Mouse (Mus musculus) midbrain, postnatal 0 days (tissue): Measurements from ENCODE around the gene Ly6g5b. TPM values are rescaled to one million over a fixed set of nuclear protein-coding genes. Genes with fewer than 3 reads are reported as not detected.

Experiments
- ATAC-seq: fragments of 200-750 bp; cut with Nextera tagmentation; 2 replicates; pipeline ENCODE4 v1.8.0; 2017; ENCODE audit warnings: moderate number of reproducible peaks, mild to moderate bottlenecking, moderate TSS enrichment, moderate library complexity; ENCODE audit not compliant: low FRiP score
- DNase-seq: peaks from one replicate; pipeline ENCODE4 v3.0.0-alpha.2; 2015; ENCODE audit warnings: low spot score
- H3K27ac ChIP-seq: fragments of 300-500 bp; sonication (generic); 2 replicates; pipeline ENCODE4 v1.5.1; 2014; ENCODE audit warnings: low read depth, mild to moderate bottlenecking, low read length, mixed read lengths
- H3K27me3 ChIP-seq: fragments of 300-500 bp; sonication (generic); 2 replicates; pipeline ENCODE4 v1.6.1; 2014; ENCODE audit warnings: low read length, control low read depth, mixed read lengths; ENCODE audit not compliant: insufficient read depth
- H3K36me3 ChIP-seq: fragments of 300-500 bp; sonication (generic); 2 replicates; pipeline ENCODE4 v1.6.1; 2014; ENCODE audit warnings: low read length, control low read depth, mixed read lengths; ENCODE audit not compliant: insufficient read depth
- H3K4me1 ChIP-seq: fragments of 300-500 bp; sonication (generic); 2 replicates; pipeline ENCODE4 v1.6.1; 2014; ENCODE audit warnings: mild to moderate bottlenecking, control low read depth, antibody characterized with exemption, low read length, mixed read lengths; ENCODE audit not compliant: insufficient read depth
- H3K4me2 ChIP-seq: fragments of 300-500 bp; sonication (generic); 2 replicates; pipeline ENCODE4 v1.6.1; 2014; ENCODE audit warnings: low read depth, mild to moderate bottlenecking, low read length, mixed read lengths; ENCODE audit not compliant: poor library complexity, severe bottlenecking
- H3K4me3 ChIP-seq: fragments of 300-500 bp; sonication (generic); 2 replicates; pipeline ENCODE4 v1.5.1; 2014; ENCODE audit warnings: low read depth, mild to moderate bottlenecking, low read length, moderate library complexity
- H3K9ac ChIP-seq: fragments of 300-500 bp; sonication (generic); replicated peaks from 2 replicates; pipeline ENCODE4 v1.6.1; 2014; ENCODE audit warnings: mild to moderate bottlenecking, low read length, moderate library complexity, mixed read lengths; ENCODE audit not compliant: poor library complexity, severe bottlenecking
- H3K9me3 ChIP-seq: fragments of 300-500 bp; sonication (generic); 2 replicates; pipeline ENCODE4 v1.6.1; 2016; ENCODE audit warnings: low read length, control low read depth
- CTCF ChIP-seq: IDR thresholded peaks from 2 replicates; pipeline ENCODE4 v1.5.1; 2016; ENCODE audit warnings: antibody characterized with exemption, mild to moderate bottlenecking
- WGBS: fragments of 180-500 bp; shearing (Covaris S2); extraction: QIAGEN DNeasy Blood & Tissue Kit; methylation state at CpG from one replicate; pipeline ENCODE4 v1.1.7; 2014; 5-methylcytosine and 5-hydroxymethylcytosine counted together
- polyA plus RNA-seq: library from polyadenylated mRNA; unstranded; fragments of >200 nt; fragmentation: Nextera tagmentation; extraction: Ambion mirVana; gene quantifications from 2 replicates; pipeline ENCODE4 v1.2.1, GENCODE M21; 2015
- total RNA-seq: library from RNA; depleted of rRNA; stranded (reverse); fragments of >200 nt; gene quantifications from 2 replicates; pipeline ENCODE4 v1.2.3, GENCODE M21; 2014

Ly6g5b gene
- total and polyA plus RNA-seq, 2 experiments from 2014 or later: 0.99 to 1.8 TPM

DNA sequence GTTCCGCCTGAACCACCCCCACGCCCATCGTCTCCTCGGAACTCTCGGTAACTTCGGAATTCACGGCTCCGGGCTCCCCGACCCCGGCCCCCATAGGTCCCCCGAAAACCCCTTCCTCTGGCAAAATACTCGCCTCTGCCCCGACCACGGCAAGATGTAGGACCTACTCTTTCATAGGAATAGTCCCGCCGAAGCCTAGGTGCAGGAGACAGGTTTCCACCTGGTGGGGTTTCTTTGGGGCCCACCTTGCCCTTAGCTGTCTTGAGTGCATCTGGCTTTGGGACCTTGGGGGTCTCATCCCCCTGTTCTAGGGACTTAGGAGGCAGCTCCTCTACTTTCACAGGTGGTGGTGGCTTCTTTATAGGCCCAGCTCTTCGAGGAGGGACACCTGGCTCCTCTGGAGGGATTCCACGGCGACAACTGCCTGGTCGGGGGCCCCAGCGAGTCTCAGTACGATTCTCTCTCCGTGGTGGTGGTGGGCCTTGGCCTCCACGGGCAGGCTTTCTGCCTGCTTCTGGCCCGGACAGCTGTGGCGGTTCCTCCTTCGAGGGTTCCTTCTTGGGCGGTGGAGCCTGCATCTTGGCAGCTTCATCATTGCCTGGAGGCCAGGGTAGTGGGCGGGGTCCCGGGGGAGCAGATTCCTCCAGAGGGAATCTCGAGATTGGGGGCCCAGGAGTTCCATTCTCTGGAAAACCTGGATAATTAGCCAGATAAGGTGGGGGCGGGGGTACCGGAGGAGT is 41.4 kb upstream of the Ly6g5b start:
- no peak overlapping the region for H3K4me3 ChIP-seq
- H3K36me3 ChIP-seq: peaks cover 97% of the 10 kb centered on the region
- H3K9me3 ChIP-seq: no peaks in the 10 kb centered on the region
- no peak overlapping the region for H3K27ac ChIP-seq
- no peak overlapping the region for H3K9ac ChIP-seq
- H3K4me2 ChIP-seq: no peak overlapping the region
- ATAC-seq (no peak), DNase-seq (no peak)
- TF ChIP-seq CTCF: no peak
- H3K27me3 ChIP-seq: no peaks in the 10 kb centered on the region
- no peaks in the 10 kb centered on the region for H3K4me1 ChIP-seq
- 91% methylated on average over 33 of the region's 33 CpGs for WGBS

DNA sequence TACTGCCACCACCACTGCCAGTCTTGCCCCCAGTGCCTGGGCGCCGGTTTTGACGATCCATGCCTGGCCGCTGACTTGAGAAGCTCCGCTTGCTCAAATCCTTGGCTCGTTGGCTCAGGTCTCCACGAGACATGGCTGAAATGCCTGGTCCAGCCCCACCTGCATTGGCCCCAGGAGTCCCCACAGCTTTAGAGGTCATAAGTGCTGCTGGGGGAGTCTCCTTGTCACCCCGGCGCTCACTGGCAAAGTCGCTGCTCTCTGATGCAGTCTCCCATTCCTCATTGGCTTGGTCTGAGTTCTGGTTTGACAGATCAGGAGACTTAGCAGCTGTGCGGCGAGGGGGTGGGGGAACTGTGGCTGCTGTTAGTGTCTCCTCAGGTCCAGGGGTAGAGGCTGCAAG is 40.2 kb upstream of the Ly6g5b start:
- 93% methylated on average over 12 of the region's 12 CpGs for WGBS
- Histone ChIP-seq H3K4me2 (no peak overlapping the region), H3K4me1 (no peaks in the 10 kb centered on the region), H3K4me3 (no peak overlapping the region), H3K9me3 (no peaks in the 10 kb centered on the region), H3K27me3 (no peaks in the 10 kb centered on the region), H3K36me3 (peaks cover 93% of the 10 kb centered on the region), H3K9ac (no peak overlapping the region), H3K27ac (no peak overlapping the region)
- ATAC-seq: no peak
- no peak for DNase-seq
- TF ChIP-seq CTCF: no peak

DNA sequence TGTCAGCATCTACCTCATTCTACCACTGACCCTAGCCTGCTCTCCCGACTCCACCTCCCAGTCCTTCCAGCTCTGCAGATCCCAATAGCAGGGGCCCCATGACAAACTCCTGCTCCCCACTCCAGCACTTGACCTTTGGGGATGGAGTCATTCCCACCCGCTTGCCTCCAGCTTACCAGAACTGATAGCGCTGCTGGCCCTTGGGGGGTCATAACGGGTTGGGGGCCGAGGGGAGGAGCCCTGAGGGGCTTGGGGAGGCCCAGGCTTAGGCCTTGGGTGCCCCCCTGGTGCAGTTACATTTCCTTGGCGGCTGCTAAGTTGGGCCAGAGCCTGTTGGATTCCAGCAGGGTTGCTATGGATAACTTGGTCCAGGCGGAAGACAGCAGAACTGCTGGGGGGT is 39.4 kb upstream of the Ly6g5b start:
- peaks cover 93% of the 10 kb centered on the region for H3K36me3 ChIP-seq
- no peaks in the 10 kb centered on the region for H3K4me1 ChIP-seq
- no peak for ATAC-seq
- no peaks in the 10 kb centered on the region for H3K9me3 ChIP-seq
- no peak for TF ChIP-seq CTCF
- no peak overlapping the region for H3K4me2 ChIP-seq
- no peaks in the 10 kb centered on the region for H3K27me3 ChIP-seq
- H3K9ac ChIP-seq: no peak overlapping the region
- DNase-seq: no peak
- H3K4me3 ChIP-seq: no peak overlapping the region
- H3K27ac ChIP-seq: no peak overlapping the region
- WGBS: 71% methylated on average over 7 of the region's 7 CpGs

DNA sequence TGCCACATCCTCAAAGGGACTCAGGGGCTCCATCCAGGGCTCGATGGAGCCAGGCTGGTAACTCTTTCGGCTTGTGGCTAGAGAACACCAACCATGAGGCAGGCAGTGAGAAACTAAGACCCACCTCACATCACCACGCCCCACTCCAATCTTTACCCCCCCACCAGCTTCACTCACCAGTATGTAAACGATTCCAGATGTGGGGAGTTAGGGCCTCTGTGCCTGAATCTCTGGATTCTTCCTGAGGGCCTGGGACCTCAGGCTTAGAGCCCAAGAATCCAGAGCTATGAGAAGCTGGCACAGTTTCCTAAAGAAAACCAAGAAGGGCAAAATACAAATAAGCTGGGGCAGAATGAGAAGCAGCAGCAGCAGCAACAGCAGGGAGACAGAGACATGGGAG is 38.7 kb upstream of the Ly6g5b start:
- Histone ChIP-seq H3K4me2 (no peak overlapping the region), H3K9me3 (no peaks in the 10 kb centered on the region), H3K27ac (no peak overlapping the region), H3K4me3 (no peak overlapping the region), H3K36me3 (peaks cover 93% of the 10 kb centered on the region), H3K9ac (no peak overlapping the region), H3K27me3 (no peaks in the 10 kb centered on the region), H3K4me1 (no peaks in the 10 kb centered on the region)
- ATAC-seq (no peak), DNase-seq (no peak)
- TF ChIP-seq CTCF: no peak
- WGBS: 90% methylated on average over 4 of the region's 4 CpGs

DNA sequence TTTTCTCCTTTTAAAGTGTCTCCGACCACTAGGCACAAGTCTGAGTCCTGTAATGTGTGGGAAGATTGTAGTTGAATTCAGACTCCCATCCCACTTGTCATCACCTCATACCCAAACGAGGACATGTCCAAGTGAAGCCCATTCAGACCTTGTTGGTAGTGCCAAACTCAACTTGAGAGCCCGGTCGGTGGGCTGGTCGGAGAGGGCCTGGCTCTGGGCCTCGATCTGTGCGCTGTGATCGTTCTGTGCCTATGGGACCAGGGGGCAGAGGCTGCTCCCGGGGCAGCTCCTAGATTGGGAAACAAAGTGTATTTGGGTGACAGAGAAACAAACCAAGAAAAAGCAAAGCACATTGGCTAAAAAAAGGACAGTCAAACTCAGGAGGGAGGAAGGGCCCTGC is 37.8 kb upstream of the Ly6g5b start:
- Histone ChIP-seq H3K27ac (no peak overlapping the region), H3K4me2 (no peak overlapping the region), H3K27me3 (no peaks in the 10 kb centered on the region), H3K4me3 (no peak overlapping the region), H3K4me1 (no peaks in the 10 kb centered on the region), H3K9ac (no peak overlapping the region), H3K9me3 (no peaks in the 10 kb centered on the region), H3K36me3 (peaks cover 85% of the 10 kb centered on the region)
- WGBS: 87% methylated on average over 9 of the region's 9 CpGs
- no peak for ATAC-seq
- no peak for DNase-seq
- TF ChIP-seq CTCF: no peak

DNA sequence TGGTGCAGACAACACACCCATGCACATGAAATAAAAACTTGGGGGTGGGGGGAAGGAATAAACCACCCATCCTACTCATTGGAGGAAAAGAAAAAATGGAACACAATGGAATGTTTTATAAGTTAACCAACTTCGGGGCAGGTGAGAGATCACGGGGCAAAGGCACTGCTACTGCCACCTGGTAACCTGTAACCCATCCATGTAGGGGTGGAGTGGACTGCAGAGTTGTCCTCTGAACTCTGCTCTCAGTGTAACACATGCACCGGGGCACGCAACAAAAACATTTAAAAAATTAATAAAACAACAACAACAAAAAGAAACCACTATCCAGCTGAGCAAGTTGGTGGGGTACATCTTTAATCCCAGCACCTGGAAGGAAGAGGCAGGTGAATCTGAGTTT is 36.9 kb upstream of the Ly6g5b start:
- no peak for ATAC-seq
- Histone ChIP-seq H3K4me2 (no peak overlapping the region), H3K36me3 (peaks cover 80% of the 10 kb centered on the region), H3K27me3 (no peaks in the 10 kb centered on the region), H3K9ac (no peak overlapping the region), H3K4me1 (no peaks in the 10 kb centered on the region), H3K27ac (no peak overlapping the region), H3K4me3 (no peak overlapping the region), H3K9me3 (no peaks in the 10 kb centered on the region)
- no peak for DNase-seq
- no peak for TF ChIP-seq CTCF
- WGBS: 95% methylated on average over 4 of the region's 4 CpGs
